Mouse (Mus musculus): ENCODE data around the gene Gm3147. TPM values are rescaled to one million over a fixed set of nuclear protein-coding genes. Genes with fewer than 3 reads are reported as not detected.
"Not testable (repeated sequence)": the region's sequence is repeated elsewhere in the genome, so short reads cannot be mapped to it uniquely, and the experiment has no call there.

The Gm3147 gene
- polyA plus RNA-seq (2016; fragmentation: Nextera tagmentation; extraction: Ambion mirVana), result not detected in 2 replicates

DNA sequence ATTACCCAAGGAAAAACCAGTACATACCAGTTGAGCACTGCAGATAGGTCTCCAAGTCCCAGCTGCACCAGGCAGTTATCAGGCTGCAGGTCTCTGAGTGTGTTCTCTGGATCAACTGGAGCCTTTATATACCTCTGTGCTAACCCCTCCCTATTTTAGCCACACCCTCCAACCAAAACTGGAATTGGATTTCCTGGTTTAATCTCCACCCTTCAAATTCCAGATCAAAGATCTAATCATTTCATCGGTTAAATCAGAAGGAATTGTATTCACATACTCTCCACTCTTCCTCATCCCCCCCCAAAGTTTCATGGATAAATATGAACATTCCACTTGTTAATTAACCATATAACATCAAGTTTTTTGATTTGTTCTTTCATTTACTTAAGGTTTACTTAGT is at the start of gene Gm3147:
Gene Gm3147 (minus strand): TSS at position 101 of the 400 bp plus-strand sequence.
- H3K4me1 ChIP-seq (replicated peaks); H3K4me2 ChIP-seq; ATAC-seq (ENCODE audit: insufficient number of reproducible peaks, low FRiP score); H3K27ac ChIP-seq (ENCODE audit: poor library complexity, severe bottlenecking); H3K4me3 ChIP-seq; H3K9ac ChIP-seq; H3K36me3 ChIP-seq; H3K27me3 ChIP-seq (replicated peaks); H3K9me3 ChIP-seq (replicated peaks): not testable (repeated sequence)
- no CpG with 5 or more reads among the region's 1 CpGs for WGBS

DNA sequence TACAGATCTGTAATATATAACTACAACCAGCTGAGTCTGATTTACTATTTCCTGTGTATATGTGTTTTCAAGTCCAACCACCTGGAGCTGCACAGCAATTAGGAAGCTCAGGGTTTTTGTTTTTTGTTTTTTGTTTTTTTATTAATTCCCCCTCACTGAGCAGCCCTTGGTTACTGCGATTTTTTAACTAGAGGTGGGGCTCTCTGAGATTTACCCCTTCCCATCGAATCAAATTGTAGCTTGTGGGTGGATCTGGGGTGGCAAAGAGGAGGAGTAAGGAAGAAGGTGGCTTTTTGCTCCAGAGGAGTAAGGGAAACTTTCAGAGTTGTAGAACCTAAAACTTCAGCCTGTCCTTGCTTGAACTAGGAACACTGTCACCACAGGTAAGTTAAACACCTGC is 31.9 kb upstream of the Gm3147 start, which contains the start of gene Gm6205:
Gene Gm6205 (plus strand): TSS at position 301 of the 400 bp plus-strand sequence.
- not testable (repeated sequence) for ATAC-seq (ENCODE audit: insufficient number of reproducible peaks, low FRiP score); H3K36me3 ChIP-seq; H3K27me3 ChIP-seq (replicated peaks); H3K4me1 ChIP-seq (replicated peaks); H3K4me2 ChIP-seq; H3K4me3 ChIP-seq; H3K9me3 ChIP-seq (replicated peaks); H3K27ac ChIP-seq (ENCODE audit: poor library complexity, severe bottlenecking); H3K9ac ChIP-seq
- WGBS, result no CpG with 5 or more reads among the region's 2 CpGs

DNA sequence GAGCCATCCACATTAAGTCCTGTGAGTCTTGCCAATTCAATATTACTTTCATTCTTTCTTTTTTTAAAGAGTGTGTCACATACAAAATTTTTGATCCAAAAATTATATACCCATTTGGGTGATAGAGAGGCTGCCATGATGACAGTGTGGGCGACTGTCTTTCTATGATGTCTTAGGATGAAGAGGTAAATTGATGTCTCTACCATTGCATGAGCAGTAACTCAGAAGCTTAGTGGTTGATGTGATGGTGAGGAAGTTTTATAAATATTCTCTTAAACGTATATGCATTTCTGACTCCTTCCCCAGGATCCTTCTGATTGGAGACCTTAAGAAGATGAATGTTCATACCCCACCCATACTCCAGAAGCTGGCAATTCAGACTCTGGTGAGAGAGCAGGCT is 7.5 kb upstream of the Gm3147 start, which contains the start of gene Gm6509:
Gene Gm6509 (plus strand): TSS at position 301 of the 400 bp plus-strand sequence.
- not testable (repeated sequence) for H3K9me3 ChIP-seq (replicated peaks); ATAC-seq (ENCODE audit: insufficient number of reproducible peaks, low FRiP score); H3K27me3 ChIP-seq (replicated peaks); H3K4me3 ChIP-seq; H3K9ac ChIP-seq; H3K4me2 ChIP-seq; H3K27ac ChIP-seq (ENCODE audit: poor library complexity, severe bottlenecking); H3K36me3 ChIP-seq; H3K4me1 ChIP-seq (replicated peaks)
- no CpG with 5 or more reads among the region's 2 CpGs for WGBS

Other genes starting within 250 kb of the Gm3147 start
- gene Gm7682, start 170.6 kb downstream of the Gm3147 start, polyA plus RNA-seq (2016; fragmentation: Nextera tagmentation; extraction: Ambion mirVana), result not detected in 2 replicates
- not detected in 2 replicates for gene Gm3139, start 90.1 kb downstream of the Gm3147 start, polyA plus RNA-seq (2016; fragmentation: Nextera tagmentation; extraction: Ambion mirVana)
- gene Gm6509, start 7.6 kb upstream of the Gm3147 start, polyA plus RNA-seq (2016; fragmentation: Nextera tagmentation; extraction: Ambion mirVana), result not detected in 2 replicates
- gene Gm6205, start 32.0 kb upstream of the Gm3147 start, polyA plus RNA-seq (2016; fragmentation: Nextera tagmentation; extraction: Ambion mirVana), result not detected in 2 replicates
- gene Gm3183, start 249.1 kb upstream of the Gm3147 start, polyA plus RNA-seq (2016; fragmentation: Nextera tagmentation; extraction: Ambion mirVana), result not detected in 2 replicates

Data from heart, embryonic 12.5 days (tissue).